Mouse (Mus musculus): ENCODE measurements at regions not wholly inside any gene's neighbourhood (a gene's known extent, or its start where the extent isn't known, plus 50 kb on each side); places are given as distances from the start of the nearest gene placed in this dataset.

DNA sequence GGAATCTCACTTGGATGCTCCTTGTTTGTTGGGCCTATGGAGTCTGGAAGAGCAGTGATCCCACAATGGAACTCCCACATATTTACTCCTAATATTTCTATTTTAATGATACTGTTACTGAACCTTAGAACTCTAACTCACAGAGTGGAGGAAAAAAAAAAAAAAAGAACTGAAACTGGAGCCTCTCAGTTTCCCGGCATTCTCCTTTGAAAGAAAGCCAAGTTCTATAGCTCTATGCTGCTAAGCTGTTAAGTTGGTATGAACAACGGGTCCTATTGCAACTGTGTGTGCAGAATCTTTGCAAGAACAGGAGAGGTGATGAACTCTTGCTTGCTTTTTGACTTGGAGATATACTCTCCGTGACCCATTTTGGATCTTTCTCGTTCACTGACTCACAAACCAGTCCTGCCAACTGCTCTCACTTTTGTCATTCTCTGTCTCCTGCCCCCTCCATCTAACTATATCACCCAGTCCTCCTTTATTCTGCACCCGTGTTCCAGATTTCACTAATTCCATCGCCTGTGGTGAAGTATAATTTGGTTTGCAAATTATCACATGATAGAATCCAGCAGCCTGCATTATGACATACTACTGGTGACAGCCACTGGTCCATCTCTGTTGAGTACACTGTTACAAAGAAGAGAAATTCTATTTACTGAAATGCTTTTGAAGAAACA, 92.6 kb upstream of the Ctsc start:
- no peak for DNase-seq

DNA sequence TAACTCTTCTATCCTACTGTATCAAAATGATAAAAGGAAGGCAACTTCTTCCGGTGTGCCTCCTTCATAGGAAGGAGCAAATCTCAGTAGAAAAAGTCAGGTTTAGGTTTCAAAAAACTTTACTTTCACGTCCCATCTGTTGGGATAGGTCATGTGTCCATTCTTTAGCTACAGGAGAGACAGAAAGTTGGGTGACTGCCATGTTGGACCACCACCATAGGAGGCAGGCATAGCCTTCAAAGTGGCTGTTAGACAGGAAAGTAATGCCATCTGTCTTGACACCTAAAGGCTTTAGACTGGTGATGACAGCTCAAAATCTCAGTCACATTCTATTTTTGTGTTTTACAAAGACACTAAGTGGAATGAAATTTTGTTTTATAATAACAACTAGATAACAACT, 90.3 kb upstream of the Ctsc start:
- no peak for DNase-seq

GRCm38 (mm10) chr7:88192771-88193170, 85.1 kb upstream of the Ctsc start:
- no peak for DNase-seq

GRCm38 (mm10) chr7:88199043-88199442, 78.8 kb upstream of the Ctsc start:
- DNase-seq = peak; percentile 18

DNA sequence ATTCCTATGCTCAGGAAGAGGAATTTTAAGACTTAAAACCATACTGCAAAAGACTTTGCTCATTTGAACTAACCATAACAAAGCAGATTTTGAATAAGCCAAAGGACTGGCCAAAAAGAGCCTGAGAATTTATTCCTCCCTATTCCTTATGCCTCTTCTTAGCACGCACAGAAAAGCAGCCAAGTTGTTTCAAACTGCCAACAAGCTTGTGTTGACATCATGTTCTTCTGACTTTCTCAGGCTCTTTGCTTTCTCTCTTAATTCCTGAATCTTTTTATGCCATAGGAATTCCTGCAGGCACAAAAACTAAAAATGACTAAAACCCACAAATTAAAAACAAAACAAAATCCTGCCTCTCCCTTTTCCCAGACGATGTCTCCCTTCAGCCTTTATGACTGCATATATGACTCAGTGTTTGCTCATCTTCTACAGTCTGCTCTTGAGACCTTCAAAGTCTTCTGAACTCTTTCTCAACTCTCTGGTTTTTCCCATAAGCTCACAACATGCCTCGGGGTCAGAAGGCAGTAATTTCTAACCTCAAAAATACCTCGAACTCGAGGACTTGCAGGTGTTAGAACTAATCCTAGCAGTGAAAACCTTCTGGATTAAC, 77.9 kb upstream of the Ctsc start:
- no peak for DNase-seq

DNA sequence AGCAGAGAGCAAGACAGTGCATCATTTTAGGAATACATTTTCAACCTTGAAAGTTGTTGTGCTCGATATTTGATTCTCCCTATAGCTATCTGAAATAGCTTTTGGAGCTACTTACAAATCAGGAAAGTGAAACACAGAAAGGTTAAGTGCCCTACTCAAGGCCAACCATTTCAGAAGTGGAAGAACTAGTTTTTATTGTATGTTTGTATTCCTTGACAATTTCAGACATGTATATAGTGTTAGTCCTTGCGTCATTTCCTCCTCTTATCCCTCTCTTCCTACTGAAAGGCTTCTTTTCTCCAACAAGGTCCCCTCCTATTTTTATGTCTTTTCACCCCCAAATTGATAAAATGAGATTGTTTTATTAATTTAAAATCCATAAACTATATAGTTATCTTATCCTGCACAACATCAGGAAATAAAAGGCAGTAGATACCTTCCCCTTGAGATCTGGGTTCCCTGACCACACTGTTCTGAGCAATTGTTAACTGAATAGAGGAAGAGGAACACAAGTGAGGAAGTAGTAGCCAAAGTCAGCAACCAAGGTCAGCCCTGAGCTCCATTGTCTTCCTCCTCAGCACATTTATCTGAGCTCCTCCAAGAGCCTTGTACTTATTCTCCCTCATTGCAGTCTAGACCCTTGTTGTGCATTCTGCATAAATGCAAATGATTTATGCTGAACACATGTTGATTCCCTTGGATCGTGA, 76.1 kb upstream of the Ctsc start:
- DNase-seq = no peak

GRCm38 (mm10) chr7:88206223-88206827, 71.6 kb upstream of the Ctsc start:
- no peak for DNase-seq

DNA sequence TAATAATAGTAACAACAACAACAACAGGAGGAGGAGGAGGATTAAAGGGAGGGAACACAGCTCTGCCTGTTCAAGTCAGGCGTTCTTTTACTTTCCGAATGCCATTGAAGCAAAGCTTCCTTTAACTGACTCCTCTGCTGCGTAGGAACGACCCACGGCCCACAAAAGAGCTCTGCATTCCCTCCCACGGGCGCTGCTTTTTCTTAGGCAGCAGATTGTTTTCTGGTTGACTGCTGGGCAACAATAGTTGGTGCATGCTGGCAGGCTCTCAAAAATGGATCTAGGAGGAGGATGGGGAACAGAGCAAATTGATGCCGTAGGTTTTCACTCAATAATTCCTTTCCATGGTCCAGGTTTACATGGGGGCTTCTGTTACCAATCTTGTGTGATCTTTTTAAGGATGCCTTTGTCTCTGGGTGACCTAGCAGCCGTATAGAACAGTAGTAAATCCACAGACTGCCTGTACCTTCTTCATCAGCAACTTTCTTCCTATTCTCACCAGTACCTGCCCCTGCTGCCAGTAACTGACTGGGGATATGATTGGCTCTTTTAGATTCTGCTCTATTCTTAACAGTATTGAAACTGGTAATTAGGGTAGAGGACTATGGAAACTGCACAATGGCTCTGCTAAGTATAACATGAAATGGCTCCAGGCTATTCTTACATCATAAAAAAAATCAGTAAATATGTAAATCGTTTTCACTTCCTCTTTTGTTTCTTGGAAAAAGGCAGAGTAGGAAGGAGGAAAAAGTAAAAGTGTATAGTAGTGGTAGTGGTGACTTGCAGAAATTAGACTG, 70.8 kb upstream of the Ctsc start:
- no peak for DNase-seq

DNA sequence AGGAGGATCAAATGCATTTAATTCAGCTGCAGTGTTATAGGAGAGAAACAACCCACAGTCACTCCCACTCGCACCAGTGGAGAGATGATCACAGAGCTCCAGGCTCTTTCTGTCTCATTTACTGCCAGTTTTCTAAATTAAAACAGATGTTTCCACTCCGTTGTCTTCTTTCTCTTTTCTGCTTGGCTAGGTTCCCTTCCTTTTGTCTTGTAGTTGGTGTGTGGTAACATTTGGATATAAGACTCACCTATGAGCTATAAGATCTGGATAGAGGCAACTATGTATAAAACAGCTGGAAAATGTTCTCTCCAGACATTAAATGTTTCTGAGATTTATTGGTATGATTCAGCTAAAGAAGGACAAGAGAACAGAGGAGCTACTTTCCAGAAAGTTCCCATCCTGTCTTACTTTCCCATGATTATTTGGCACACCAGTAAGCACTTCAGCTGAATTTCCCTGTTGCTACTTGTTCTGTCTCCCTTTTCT, 63.1 kb upstream of the Ctsc start:
- DNase-seq = no peak

- no peak for DNase-seq
These were observed 62.5 kb upstream of the Ctsc start for GRCm38 (mm10) chr7:88215425-88215824.

- no peak for DNase-seq
These were observed 55.7 kb upstream of the Ctsc start for GRCm38 (mm10) chr7:88222141-88222540.

GRCm38 (mm10) chr7:88225800-88226199, 52.1 kb upstream of the Ctsc start:
- DNase-seq = no peak
